Mouse (Mus musculus): ENCODE measurements around the gene Nrg4. TPM values are rescaled to one million over a fixed set of nuclear protein-coding genes. Genes with fewer than 3 reads are reported as not detected.

Gene Nrg4
- polyA plus RNA-seq, 1 experiment from 2014 or later, result 1.6 TPM

- ATAC-seq (ENCODE audit: low FRiP score, low TSS enrichment) (no peak), DNase-seq (ENCODE audit: low spot score) (no peak)
- H3K36me3 ChIP-seq (ENCODE audit: control insufficient read depth, insufficient read depth, low read length), result no peaks in the 10 kb centered on the region
- TF ChIP-seq CTCF (IDR thresholded peaks at IDR 0.05; ENCODE audit: low read depth), result no peak
- TF ChIP-seq EP300 (optimal IDR thresholded peaks at IDR 0.05), result no peak
- WGBS, result 71% methylated on average over 4 of the region's 4 CpGs
- no peak overlapping the region for H3K4me3 ChIP-seq (ENCODE audit: low read depth, low read length)
- H3K9ac ChIP-seq (ENCODE audit: low read length), result no peak overlapping the region
- H3K27ac ChIP-seq (replicated peaks), result no peak overlapping the region
- no peak overlapping the region for H3K4me2 ChIP-seq (replicated peaks; ENCODE audit: low read depth)
- H3K9me3 ChIP-seq (ENCODE audit: control insufficient read depth, low read length), result no peaks in the 10 kb centered on the region
- no peaks in the 10 kb centered on the region for H3K27me3 ChIP-seq (ENCODE audit: control insufficient read depth, insufficient read depth, low read length)
- no peaks in the 10 kb centered on the region for H3K4me1 ChIP-seq (replicated peaks; ENCODE audit: control insufficient read depth, insufficient read depth)
Measured at GRCm38 (mm10) chr9:55273906-55274305, 52.7 kb downstream of the Nrg4 start.

- Histone ChIP-seq H3K27me3 (ENCODE audit: control insufficient read depth, insufficient read depth, low read length) (no peaks in the 10 kb centered on the region), H3K9me3 (ENCODE audit: control insufficient read depth, low read length) (no peaks in the 10 kb centered on the region), H3K27ac (replicated peaks) (no peak overlapping the region), H3K9ac (ENCODE audit: low read length) (no peak overlapping the region), H3K36me3 (ENCODE audit: control insufficient read depth, insufficient read depth, low read length) (no peaks in the 10 kb centered on the region), H3K4me3 (ENCODE audit: low read depth, low read length) (no peak overlapping the region), H3K4me1 (replicated peaks; ENCODE audit: control insufficient read depth, insufficient read depth) (no peaks in the 10 kb centered on the region), H3K4me2 (replicated peaks; ENCODE audit: low read depth) (no peak overlapping the region)
- 50% methylated on average over 5 of the region's 5 CpGs for WGBS
- no peak for TF ChIP-seq CTCF (IDR thresholded peaks at IDR 0.05; ENCODE audit: low read depth)
- no peak for TF ChIP-seq EP300 (optimal IDR thresholded peaks at IDR 0.05)
- ATAC-seq (ENCODE audit: low FRiP score, low TSS enrichment) (no peak), DNase-seq (ENCODE audit: low spot score) (no peak)
Measured at GRCm38 (mm10) chr9:55271960-55272560, 54.6 kb downstream of the Nrg4 start.

GRCm38 (mm10) chr9:55264356-55265302, 62.0 kb downstream of the Nrg4 start:
- H3K4me1 ChIP-seq (replicated peaks; ENCODE audit: control insufficient read depth, insufficient read depth), result no peaks in the 10 kb centered on the region
- no peaks in the 10 kb centered on the region for H3K9me3 ChIP-seq (ENCODE audit: control insufficient read depth, low read length)
- H3K4me2 ChIP-seq (replicated peaks; ENCODE audit: low read depth), result no peak overlapping the region
- no peak overlapping the region for H3K27ac ChIP-seq (replicated peaks)
- no peak for TF ChIP-seq EP300 (optimal IDR thresholded peaks at IDR 0.05)
- TF ChIP-seq CTCF (IDR thresholded peaks at IDR 0.05; ENCODE audit: low read depth), result no peak
- WGBS, result 55% methylated on average over 8 of the region's 8 CpGs
- H3K36me3 ChIP-seq (ENCODE audit: control insufficient read depth, insufficient read depth, low read length), result no peaks in the 10 kb centered on the region
- no peak overlapping the region for H3K4me3 ChIP-seq (ENCODE audit: low read depth, low read length)
- H3K27me3 ChIP-seq (ENCODE audit: control insufficient read depth, insufficient read depth, low read length), result no peaks in the 10 kb centered on the region
- H3K9ac ChIP-seq (ENCODE audit: low read length), result no peak overlapping the region
- ATAC-seq (ENCODE audit: low FRiP score, low TSS enrichment) (0 out of 2 replicates have a peak, but pooled peaks have one; percentile 42), DNase-seq (ENCODE audit: low spot score) (no peak)

- no peaks in the 10 kb centered on the region for H3K9me3 ChIP-seq (ENCODE audit: control insufficient read depth, low read length)
- ATAC-seq (ENCODE audit: low FRiP score, low TSS enrichment), result no peak
- H3K27ac ChIP-seq (replicated peaks), result no peak overlapping the region
- H3K36me3 ChIP-seq (ENCODE audit: control insufficient read depth, insufficient read depth, low read length), result no peaks in the 10 kb centered on the region
- WGBS, result 59% methylated on average over 6 of the region's 6 CpGs
- DNase-seq (ENCODE audit: low spot score), result no peak
- no peak for TF ChIP-seq EP300 (optimal IDR thresholded peaks at IDR 0.05)
- TF ChIP-seq CTCF (IDR thresholded peaks at IDR 0.05; ENCODE audit: low read depth), result no peak
- H3K4me2 ChIP-seq (replicated peaks; ENCODE audit: low read depth), result no peak overlapping the region
- H3K9ac ChIP-seq (ENCODE audit: low read length), result no peak overlapping the region
- H3K27me3 ChIP-seq (ENCODE audit: control insufficient read depth, insufficient read depth, low read length), result no peaks in the 10 kb centered on the region
- H3K4me1 ChIP-seq (replicated peaks; ENCODE audit: control insufficient read depth, insufficient read depth), result no peaks in the 10 kb centered on the region
- H3K4me3 ChIP-seq (ENCODE audit: low read depth, low read length), result no peak overlapping the region
Measured at GRCm38 (mm10) chr9:55259741-55260140, 66.9 kb downstream of the Nrg4 start.

- Histone ChIP-seq H3K4me1 (replicated peaks; ENCODE audit: control insufficient read depth, insufficient read depth) (no peaks in the 10 kb centered on the region), H3K4me3 (ENCODE audit: low read depth, low read length) (no peak overlapping the region), H3K27me3 (ENCODE audit: control insufficient read depth, insufficient read depth, low read length) (no peaks in the 10 kb centered on the region), H3K9me3 (ENCODE audit: control insufficient read depth, low read length) (no peaks in the 10 kb centered on the region), H3K9ac (ENCODE audit: low read length) (no peak overlapping the region), H3K4me2 (replicated peaks; ENCODE audit: low read depth) (no peak overlapping the region), H3K27ac (replicated peaks) (no peak overlapping the region), H3K36me3 (ENCODE audit: control insufficient read depth, insufficient read depth, low read length) (no peaks in the 10 kb centered on the region)
- WGBS, result 90% methylated on average over 2 of the region's 2 CpGs
- ATAC-seq (ENCODE audit: low FRiP score, low TSS enrichment) (no peak), DNase-seq (ENCODE audit: low spot score) (no peak)
- no peak for TF ChIP-seq CTCF (IDR thresholded peaks at IDR 0.05; ENCODE audit: low read depth)
- no peak for TF ChIP-seq EP300 (optimal IDR thresholded peaks at IDR 0.05)
Measured at GRCm38 (mm10) chr9:55257105-55257504, 69.5 kb downstream of the Nrg4 start.

- no peak overlapping the region for H3K4me3 ChIP-seq (ENCODE audit: low read depth, low read length)
Measured at GRCm38 (mm10) chr9:55255604-55256003, 71.0 kb downstream of the Nrg4 start.

More at GRCm38 (mm10) chr9:55255604-55256003, 71.0 kb downstream of the Nrg4 start:
- Histone ChIP-seq H3K9me3 (ENCODE audit: control insufficient read depth, low read length) (no peaks in the 10 kb centered on the region), H3K27ac (replicated peaks) (no peak overlapping the region), H3K9ac (ENCODE audit: low read length) (no peak overlapping the region), H3K4me1 (replicated peaks; ENCODE audit: control insufficient read depth, insufficient read depth) (no peaks in the 10 kb centered on the region), H3K4me2 (replicated peaks; ENCODE audit: low read depth) (no peak overlapping the region), H3K36me3 (ENCODE audit: control insufficient read depth, insufficient read depth, low read length) (no peaks in the 10 kb centered on the region), H3K27me3 (ENCODE audit: control insufficient read depth, insufficient read depth, low read length) (no peaks in the 10 kb centered on the region)
- ATAC-seq (ENCODE audit: low FRiP score, low TSS enrichment), result no peak
- TF ChIP-seq CTCF (IDR thresholded peaks at IDR 0.05; ENCODE audit: low read depth), result no peak
- TF ChIP-seq EP300 (optimal IDR thresholded peaks at IDR 0.05), result no peak
- DNase-seq (ENCODE audit: low spot score), result no peak
- WGBS, result 52% methylated on average over 4 of the region's 4 CpGs
